Mouse (Mus musculus) macrophage (primary cell): ENCODE data around the gene Tex44. TPM values are rescaled to one million over a fixed set of nuclear protein-coding genes. Genes with fewer than 3 reads are reported as not detected.

Source experiments
- H3K27ac ChIP-seq: fragments of 350-480 bp; formaldehyde crosslinking; 2 replicates; pipeline ENCODE4 v1.9.0; 2021
- H3K36me3 ChIP-seq: fragments of 350-480 bp; formaldehyde crosslinking; 2 replicates; pipeline ENCODE4 v1.9.0; 2021; ENCODE audit errors: inconsistent target
- H3K4me3 ChIP-seq: fragments of 350-480 bp; formaldehyde crosslinking; 2 replicates; pipeline ENCODE4 v1.9.0; 2021; ENCODE audit errors: inconsistent target
- H3K79me2 ChIP-seq: fragments of 350-480 bp; formaldehyde crosslinking; 2 replicates; pipeline ENCODE4 v1.9.0; 2021; ENCODE audit errors: inconsistent target
- WGBS: methylation state at CpG from one replicate; pipeline ENCODE4 v1.1.7; 2026; ENCODE audit warnings: inconsistent platforms; ENCODE audit not compliant: missing documents; 5-methylcytosine and 5-hydroxymethylcytosine counted together
- polyA plus RNA-seq: library from polyadenylated mRNA; stranded (reverse); fragments of 250-400 nt; gene quantifications from 3 replicates; pipeline ENCODE4 v1.2.4, GENCODE M21; 2018; ENCODE audit warnings: inconsistent platforms

Gene Tex44
- polyA plus RNA-seq, 1 experiment from 2014 or later = not detected

DNA sequence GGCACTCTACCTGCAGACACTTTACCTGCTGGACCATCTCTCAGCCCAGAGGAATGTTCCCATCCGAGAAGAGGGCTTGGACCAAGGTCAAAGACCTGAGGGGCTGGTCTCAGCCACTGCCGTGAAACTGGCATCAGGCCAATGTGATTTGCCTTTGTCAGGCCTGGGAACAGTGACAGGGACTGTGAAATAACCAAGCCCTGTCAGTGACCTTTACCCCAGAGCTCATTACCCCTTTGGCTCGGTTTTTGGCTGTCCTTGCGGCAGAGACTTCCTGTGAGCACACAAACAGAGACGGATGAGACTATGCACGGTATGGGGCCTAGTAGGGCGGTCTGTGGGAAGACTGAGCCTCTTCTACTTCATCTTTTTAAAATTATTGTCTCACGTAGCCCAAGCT lies 19.2 kb upstream of the Tex44 start:
- Histone ChIP-seq H3K79me2 (no peaks in the 10 kb centered on the region), H3K36me3 (no peaks in the 10 kb centered on the region), H3K27ac (peak overlapping the region; percentile 91), H3K4me3 (no peak overlapping the region)
- 30% methylated on average over 6 of the region's 8 CpGs for WGBS

DNA sequence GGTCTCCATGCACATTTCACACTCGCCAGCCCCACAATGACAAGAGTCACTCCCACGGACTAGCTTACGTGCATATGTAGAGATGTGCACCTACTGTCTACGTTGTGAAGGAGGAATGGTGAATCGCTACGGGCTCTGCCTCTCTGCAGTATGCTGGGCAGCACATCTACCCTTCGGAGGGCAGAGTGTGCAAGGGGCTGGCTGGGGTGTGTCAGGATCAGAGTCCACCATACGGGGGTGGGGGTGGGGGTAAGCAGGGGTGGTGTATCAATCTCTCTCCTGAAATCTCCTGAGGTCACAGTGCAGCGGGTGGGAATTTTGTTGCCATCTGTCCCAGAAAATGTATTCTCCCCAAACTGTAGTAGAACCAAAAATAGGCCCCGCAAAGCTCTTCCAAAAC lies 17.6 kb upstream of the Tex44 start:
- Histone ChIP-seq H3K4me3 (no peak overlapping the region), H3K27ac (no peak overlapping the region), H3K36me3 (no peaks in the 10 kb centered on the region), H3K79me2 (no peaks in the 10 kb centered on the region)
- 97% methylated on average over 10 of the region's 10 CpGs for WGBS

DNA sequence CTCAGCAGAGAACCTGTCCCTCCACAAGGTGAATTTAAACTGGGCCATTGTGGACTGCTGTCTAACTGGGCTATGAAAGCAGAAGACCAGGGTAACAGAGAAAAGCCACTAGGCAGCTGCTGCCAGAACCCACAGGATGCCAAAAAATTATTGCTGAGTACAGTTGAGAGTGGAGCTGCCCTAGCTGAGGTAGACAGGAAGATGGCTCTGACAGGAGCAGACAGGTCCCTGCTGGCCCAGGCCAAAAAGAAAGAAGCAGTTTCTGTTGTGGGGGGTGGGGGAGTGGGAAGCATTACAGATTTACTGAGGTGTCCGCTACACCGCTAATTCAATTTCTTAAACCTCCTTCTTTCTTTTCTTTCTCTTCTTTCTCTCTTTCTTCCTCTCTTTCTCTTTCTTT lies 16.7 kb upstream of the Tex44 start:
- Histone ChIP-seq H3K27ac (no peak overlapping the region), H3K4me3 (no peak overlapping the region), H3K36me3 (no peaks in the 10 kb centered on the region), H3K79me2 (no peaks in the 10 kb centered on the region)
- 89% methylated on average over 2 of the region's 2 CpGs for WGBS

DNA sequence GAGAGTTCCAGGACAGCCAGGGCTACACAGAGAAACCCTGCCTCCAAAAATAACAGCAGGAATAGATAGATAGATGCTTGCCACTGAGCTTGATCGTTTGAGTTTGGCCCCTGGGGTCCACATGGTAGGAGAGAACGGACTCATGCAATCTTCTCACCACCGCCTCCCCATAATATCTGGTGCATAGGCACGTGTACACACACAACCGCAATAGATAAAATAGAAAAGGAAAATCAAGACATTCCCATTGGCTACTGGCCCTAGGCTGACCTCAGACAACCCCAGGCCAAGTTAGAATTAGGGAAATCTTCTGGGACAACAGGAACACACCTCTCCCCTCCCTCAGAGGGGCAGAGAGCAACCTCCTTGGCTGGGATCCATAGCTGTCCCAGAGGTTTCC lies 11.4 kb upstream of the Tex44 start:
- 92% methylated on average over 5 of the region's 5 CpGs for WGBS
- no peak overlapping the region for H3K27ac ChIP-seq
- no peaks in the 10 kb centered on the region for H3K36me3 ChIP-seq
- H3K79me2 ChIP-seq = no peaks in the 10 kb centered on the region
- no peak overlapping the region for H3K4me3 ChIP-seq

DNA sequence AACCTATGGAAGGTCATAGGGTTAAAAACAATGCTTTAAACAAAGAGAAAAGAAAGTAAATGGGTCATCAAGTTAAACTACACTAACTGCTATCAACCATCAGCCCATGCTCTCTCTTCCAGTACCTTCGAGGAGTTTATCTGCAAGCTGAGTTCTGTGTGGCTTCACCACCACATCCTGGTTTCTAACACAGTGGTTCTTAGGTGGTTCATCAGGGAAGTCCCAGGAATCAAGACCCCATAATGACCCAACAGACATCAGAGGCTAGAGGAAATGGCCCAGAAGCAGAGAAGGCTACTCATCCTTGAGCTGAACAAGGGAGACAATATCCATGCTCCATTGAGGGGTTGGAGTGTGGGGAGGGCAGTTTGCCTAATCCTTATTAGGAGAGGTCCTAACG lies 11.0 kb upstream of the Tex44 start:
- 29% methylated on average over 2 of the region's 2 CpGs for WGBS
- no peak overlapping the region for H3K4me3 ChIP-seq
- no peaks in the 10 kb centered on the region for H3K36me3 ChIP-seq
- no peak overlapping the region for H3K27ac ChIP-seq
- no peaks in the 10 kb centered on the region for H3K79me2 ChIP-seq

DNA sequence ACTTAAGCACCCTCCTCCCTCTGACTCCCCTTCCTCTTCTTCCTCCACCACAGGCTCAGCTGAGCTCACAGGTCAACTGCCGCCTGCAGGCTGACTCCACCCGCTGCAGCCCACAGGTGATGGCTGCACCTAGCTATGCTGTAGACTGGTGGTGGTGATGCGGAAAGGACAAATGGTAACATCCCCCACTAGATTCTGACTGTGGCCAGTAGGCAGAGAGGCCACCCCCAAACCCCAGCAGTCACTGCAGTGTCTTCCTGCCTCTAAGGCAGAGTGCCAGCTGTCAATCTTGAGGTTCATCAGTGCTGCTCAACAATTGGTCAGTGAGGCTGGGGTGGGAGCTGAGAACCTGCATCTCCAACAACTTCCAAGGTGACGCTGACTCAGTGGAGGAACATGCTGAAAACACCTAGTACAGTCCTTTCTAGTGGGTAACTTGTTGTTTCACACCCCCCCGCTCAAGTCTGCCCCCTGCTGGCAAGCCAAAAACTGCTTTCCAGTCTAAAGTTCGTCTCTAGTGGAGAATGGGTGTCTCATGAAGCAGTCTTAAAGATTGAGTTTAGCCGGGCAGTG lies 10.4 kb upstream of the Tex44 start:
- no peaks in the 10 kb centered on the region for H3K79me2 ChIP-seq
- H3K27ac ChIP-seq = no peak overlapping the region
- H3K36me3 ChIP-seq = no peaks in the 10 kb centered on the region
- H3K4me3 ChIP-seq = no peak overlapping the region
- 69% methylated on average over 6 of the region's 7 CpGs for WGBS

DNA sequence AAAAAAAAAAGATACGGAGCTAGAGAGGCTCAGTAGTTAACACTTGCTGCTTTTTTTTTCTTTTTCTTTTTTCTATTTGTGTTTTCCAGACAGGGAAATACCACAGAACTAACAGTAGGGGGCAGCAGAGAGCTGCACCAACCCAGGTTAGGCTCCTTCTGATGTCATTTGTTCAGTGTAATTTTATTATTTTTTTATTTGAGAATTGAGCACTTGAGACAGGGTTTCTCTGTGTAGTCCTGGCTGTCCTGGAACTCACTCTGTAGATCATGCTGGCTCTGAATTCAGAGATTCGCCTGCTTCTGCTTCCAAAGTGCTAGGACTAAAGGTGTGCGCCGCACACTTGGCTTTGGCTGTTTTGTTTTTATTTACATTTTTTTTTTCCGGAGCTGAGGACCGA lies 9.8 kb upstream of the Tex44 start:
- Histone ChIP-seq H3K36me3 (no peaks in the 10 kb centered on the region), H3K4me3 (no peak overlapping the region), H3K27ac (peak overlapping the region; percentile 28; the same call in 1 of the 2 replicates), H3K79me2 (no peaks in the 10 kb centered on the region)
- 66% methylated on average over 6 of the region's 6 CpGs for WGBS

DNA sequence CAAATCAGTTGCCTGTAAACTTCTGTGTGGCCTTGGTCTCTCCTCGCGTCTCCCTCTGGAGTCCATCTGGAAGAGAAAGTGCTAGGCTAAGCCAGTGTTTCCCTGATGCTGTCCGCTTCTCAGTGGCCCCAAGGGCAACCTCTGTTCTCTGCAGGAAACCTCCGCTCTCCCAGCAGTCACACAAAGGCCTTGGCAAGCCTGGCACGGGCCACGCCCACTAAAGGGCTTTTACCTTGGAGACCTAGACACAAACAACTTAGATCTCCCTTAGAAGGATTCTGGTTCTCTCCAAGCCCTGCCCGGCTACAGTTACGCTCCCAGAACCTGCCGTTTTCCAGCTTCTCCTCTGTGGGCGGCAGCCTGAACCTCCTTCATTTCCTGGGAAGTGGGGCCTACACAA lies 5.1 kb upstream of the Tex44 start:
- WGBS = 92% methylated on average over 10 of the region's 10 CpGs

DNA sequence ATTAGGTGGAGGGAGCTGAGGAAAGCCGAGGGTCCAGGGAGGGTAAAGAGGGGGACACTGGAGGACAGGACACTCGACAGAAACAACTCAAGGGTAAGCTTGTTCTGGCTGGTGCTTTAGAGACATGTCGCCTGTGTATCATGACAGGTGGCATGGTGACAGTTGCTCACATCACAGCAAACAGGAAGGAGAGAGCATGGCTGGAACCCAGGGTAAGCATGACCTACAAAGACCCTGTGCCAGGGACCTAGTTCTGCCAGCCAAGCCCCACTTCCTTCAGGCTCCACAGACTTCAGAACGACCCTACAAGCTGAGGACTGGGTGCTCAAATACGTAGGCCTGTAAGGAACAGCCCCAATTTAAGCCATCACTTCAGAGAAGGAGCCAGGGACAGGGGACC lies 2.2 kb upstream of the Tex44 start:
- 62% methylated on average over 5 of the region's 5 CpGs for WGBS
- H3K79me2 ChIP-seq = no peaks in the 10 kb centered on the region
- H3K4me3 ChIP-seq = no peak overlapping the region
- H3K27ac ChIP-seq = no peak overlapping the region
- H3K36me3 ChIP-seq = no peaks in the 10 kb centered on the region

More for the DNA sequence above, 5.1 kb upstream of the Tex44 start:
- H3K36me3 ChIP-seq = no peaks in the 10 kb centered on the region
- H3K27ac ChIP-seq = no peak overlapping the region
- H3K79me2 ChIP-seq = no peaks in the 10 kb centered on the region
- no peak overlapping the region for H3K4me3 ChIP-seq

DNA sequence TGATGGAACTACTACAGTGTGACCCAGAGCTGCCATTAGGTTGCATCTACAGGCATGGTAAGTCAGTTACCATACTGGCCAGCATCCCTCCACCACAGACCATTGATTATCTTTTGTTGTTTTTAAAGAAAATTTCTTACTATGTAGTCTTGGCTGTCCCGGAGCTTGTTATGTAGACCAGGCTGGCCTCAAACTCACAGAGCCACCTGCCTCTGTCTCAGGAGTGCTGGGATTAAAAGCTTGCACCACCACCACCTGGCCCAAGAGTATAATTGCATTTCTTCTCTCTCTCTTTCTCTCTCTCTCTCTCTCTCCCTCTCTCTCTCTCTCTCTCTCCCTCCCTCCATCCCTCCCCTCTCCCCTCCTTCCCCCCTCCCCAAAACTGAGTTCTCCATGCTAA lies 1.8 kb upstream of the Tex44 start:
- Histone ChIP-seq H3K27ac (no peak overlapping the region), H3K79me2 (no peaks in the 10 kb centered on the region), H3K4me3 (no peak overlapping the region), H3K36me3 (no peaks in the 10 kb centered on the region)
- 100% methylated on average over 1 of the region's 1 CpGs for WGBS

DNA sequence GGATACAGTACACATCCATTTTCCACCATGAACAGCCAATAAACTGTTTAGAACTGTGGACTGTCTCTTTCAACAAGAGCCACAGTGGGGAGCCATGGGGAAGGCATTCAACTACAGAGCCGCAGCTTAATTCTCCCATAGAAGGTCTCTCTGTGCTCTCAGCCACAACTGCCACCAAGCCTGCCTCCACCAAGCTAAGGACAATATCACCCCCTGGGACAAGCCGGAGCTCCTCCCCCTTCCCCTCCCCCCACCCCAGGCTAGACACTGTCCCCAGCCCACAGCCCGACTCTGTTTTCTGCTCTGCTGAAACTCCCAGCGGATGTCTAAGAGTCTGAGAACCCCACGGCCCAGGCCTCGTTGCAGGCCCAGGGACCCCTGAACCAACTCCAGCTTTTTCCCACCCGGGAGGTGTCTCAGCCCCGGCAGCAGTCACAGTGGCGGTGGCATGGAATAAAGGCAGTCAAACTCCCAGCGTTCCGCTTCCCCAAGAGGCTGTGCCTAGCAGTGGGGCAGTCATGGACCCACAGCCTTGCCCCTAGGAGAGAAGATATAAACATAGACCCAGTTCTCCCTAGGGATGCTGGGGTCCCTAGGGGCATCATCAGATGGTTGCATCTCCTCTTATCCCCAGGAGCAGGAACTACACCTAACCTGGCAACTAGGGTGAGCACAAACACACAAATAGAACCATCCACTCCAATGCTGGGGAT lies 1.1 kb upstream of the Tex44 start:
- H3K36me3 ChIP-seq = no peaks in the 10 kb centered on the region
- no peak overlapping the region for H3K27ac ChIP-seq
- H3K4me3 ChIP-seq = no peak overlapping the region
- H3K79me2 ChIP-seq = no peaks in the 10 kb centered on the region
- WGBS = 92% methylated on average over 11 of the region's 11 CpGs

DNA sequence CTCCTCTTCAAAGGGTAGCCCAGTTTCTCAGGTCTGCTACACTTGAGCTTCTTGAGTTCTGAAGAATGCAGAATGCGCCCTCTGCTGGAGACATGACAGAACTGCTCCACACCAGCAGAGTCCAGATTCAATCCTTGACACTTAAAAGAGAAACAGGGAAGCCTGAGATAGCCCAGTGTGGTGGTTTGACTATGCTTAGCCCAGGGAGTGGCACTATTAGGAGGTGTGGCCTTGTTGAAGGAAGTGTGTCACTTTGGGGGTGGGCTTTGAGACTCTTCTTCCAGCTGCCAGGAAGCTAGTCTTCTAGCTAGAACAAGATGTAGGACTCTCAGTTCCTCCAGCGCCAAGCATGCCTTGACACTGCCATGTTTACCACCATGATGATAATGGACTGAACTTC lies 3.9 kb downstream of the Tex44 start:
- no peak overlapping the region for H3K4me3 ChIP-seq
- H3K79me2 ChIP-seq = no peaks in the 10 kb centered on the region
- whole genome bisulfite sequencing = 47% methylated on average over 2 of the region's 2 CpGs
- no peaks in the 10 kb centered on the region for H3K36me3 ChIP-seq
- no peak overlapping the region for H3K27ac ChIP-seq

DNA sequence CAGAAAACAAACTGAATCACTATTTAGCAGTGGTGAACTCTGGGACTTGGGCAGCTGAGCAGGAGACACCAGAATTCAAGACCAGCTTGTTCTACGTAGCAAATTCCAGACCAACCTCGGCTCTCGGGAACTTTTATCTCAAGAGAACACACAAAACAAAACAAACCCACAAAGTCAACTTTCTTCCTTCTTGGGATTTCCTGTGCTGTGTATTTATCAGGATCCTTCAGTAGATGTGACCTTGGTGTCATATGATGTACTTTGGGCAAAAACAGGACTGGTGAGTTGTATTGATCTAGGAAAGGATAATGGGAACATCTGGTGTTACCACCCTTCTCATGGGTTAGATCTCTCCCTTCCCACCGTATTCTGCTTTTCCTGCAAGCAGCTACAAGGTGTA lies 6.6 kb downstream of the Tex44 start:
- H3K36me3 ChIP-seq = no peaks in the 10 kb centered on the region
- H3K79me2 ChIP-seq = no peaks in the 10 kb centered on the region
- H3K27ac ChIP-seq = no peak overlapping the region
- H3K4me3 ChIP-seq = no peak overlapping the region
- WGBS = 61% methylated on average over 4 of the region's 4 CpGs

DNA sequence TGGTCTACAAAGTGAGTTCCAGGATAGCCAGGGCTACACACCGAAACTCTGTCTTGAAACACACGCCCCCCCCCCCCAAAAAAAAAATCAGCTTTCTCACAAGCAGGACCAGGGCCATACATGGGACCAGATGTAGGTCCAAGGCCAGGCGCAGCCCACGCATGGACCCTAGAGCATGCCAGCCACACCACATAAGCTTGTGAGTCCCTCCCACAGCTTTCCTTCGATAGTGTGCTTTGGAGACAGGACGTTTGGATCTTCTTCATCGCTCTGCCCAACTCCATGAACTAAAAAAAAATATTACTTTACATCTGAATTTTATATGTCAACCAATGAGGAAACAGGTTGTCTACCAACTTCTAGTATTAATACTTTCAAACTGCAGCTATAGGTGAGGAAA lies 7.2 kb downstream of the Tex44 start:
- H3K4me3 ChIP-seq = no peak overlapping the region
- no peaks in the 10 kb centered on the region for H3K36me3 ChIP-seq
- peak overlapping the region; percentile 73 for H3K27ac ChIP-seq
- no peaks in the 10 kb centered on the region for H3K79me2 ChIP-seq
- 95% methylated on average over 5 of the region's 7 CpGs for WGBS

DNA sequence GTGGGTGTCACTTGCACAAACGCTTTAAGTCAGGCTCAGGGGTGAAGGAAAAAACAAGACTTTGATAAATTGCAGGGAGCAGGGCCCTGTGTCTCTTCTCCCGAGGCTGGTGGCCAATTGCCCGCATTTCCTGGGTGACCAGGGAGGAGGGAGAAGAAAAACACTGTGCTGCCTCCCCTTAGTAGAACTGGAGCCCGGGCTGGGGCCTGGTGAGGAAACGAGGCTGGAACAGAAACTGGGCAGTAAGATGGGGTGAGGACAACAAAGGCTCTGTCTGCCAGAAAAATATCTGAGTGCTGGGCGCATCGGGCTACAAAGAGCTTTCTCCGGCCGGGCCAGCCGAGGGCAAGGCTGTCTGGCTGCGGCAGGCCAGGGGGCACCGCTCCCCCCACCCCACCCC lies 7.9 kb downstream of the Tex44 start:
- Histone ChIP-seq H3K79me2 (no peaks in the 10 kb centered on the region), H3K27ac (peak overlapping the region; percentile 73), H3K4me3 (peak overlapping the region; percentile 14; the same call in 1 of the 2 replicates), H3K36me3 (no peaks in the 10 kb centered on the region)
- 1% methylated on average over 11 of the region's 12 CpGs for WGBS
